Mouse (Mus musculus) heart, postnatal 0 days (tissue): Measurements from ENCODE around the gene Kcnq1. TPM values are rescaled to one million over a fixed set of nuclear protein-coding genes. Genes with fewer than 3 reads are reported as not detected.

Experiments used
- ATAC-seq: fragments of 200-750 bp; cut with Nextera tagmentation; 2 replicates; pipeline ENCODE4 v1.8.0; 2017; ENCODE audit warnings: low read depth, moderate number of reproducible peaks, moderate library complexity; ENCODE audit not compliant: insufficient read depth
- DNase-seq: peaks from one replicate; pipeline ENCODE4 v3.0.0-alpha.2; 2016; ENCODE audit warnings: low spot score
- H3K27ac ChIP-seq: fragments of 300-500 bp; sonication (generic); 2 replicates; pipeline ENCODE4 v1.5.1; 2014; ENCODE audit warnings: low read depth, mild to moderate bottlenecking
- H3K27me3 ChIP-seq: fragments of 300-500 bp; sonication (generic); 2 replicates; pipeline ENCODE4 v1.6.1; 2014; ENCODE audit warnings: low read length, mixed read lengths; ENCODE audit not compliant: control insufficient read depth, insufficient read depth
- H3K36me3 ChIP-seq: fragments of 300-500 bp; sonication (generic); replicated peaks from 2 replicates; pipeline ENCODE4 v1.6.1; 2014; ENCODE audit warnings: low read length, mixed read lengths; ENCODE audit not compliant: control insufficient read depth, insufficient read depth
- H3K4me1 ChIP-seq: fragments of 300-500 bp; sonication (generic); 2 replicates; pipeline ENCODE4 v1.6.1; 2014; ENCODE audit warnings: antibody characterized with exemption; ENCODE audit not compliant: control insufficient read depth, insufficient read depth
- H3K4me2 ChIP-seq: fragments of 300-500 bp; sonication (generic); 2 replicates; pipeline ENCODE4 v1.6.1; 2014; ENCODE audit warnings: low read depth, mild to moderate bottlenecking, low read length, moderate library complexity
- H3K4me3 ChIP-seq: fragments of 300-500 bp; sonication (generic); 2 replicates; pipeline ENCODE4 v1.5.1; 2014; ENCODE audit warnings: low read depth, low read length
- H3K9ac ChIP-seq: fragments of 300-500 bp; sonication (generic); replicated peaks from 2 replicates; pipeline ENCODE4 v1.6.1; 2014; ENCODE audit warnings: low read depth, low read length, mixed read lengths
- H3K9me3 ChIP-seq: fragments of 300-500 bp; sonication (generic); replicated peaks from 2 replicates; pipeline ENCODE4 v1.6.1; 2016; ENCODE audit warnings: low read length; ENCODE audit not compliant: control insufficient read depth
- CTCF ChIP-seq: IDR thresholded peaks from 2 replicates; pipeline ENCODE4 v1.5.1; 2016; ENCODE audit warnings: antibody characterized with exemption, control low read depth, low read depth
- EP300 ChIP-seq: IDR thresholded peaks from 2 replicates; pipeline ENCODE4 v1.6.1; 2016; ENCODE audit warnings: antibody characterized with exemption, low read depth
- WGBS: fragments of 180-500 bp; shearing (Covaris S2); extraction: QIAGEN DNeasy Blood & Tissue Kit; methylation state at CpG from one replicate; pipeline ENCODE4 v1.1.7; 2014; 5-methylcytosine and 5-hydroxymethylcytosine counted together
- polyA plus RNA-seq: library from polyadenylated mRNA; unstranded; fragments of >200 nt; fragmentation: Nextera tagmentation; extraction: Ambion mirVana; gene quantifications from 2 replicates; pipeline ENCODE4 v1.2.1, GENCODE M21; 2015
- total RNA-seq: library from RNA; depleted of rRNA; stranded (reverse); fragments of >200 nt; gene quantifications from 2 replicates; pipeline ENCODE4 v1.2.3, GENCODE M21; 2014; ENCODE audit warnings: low replicate concordance

Kcnq1 gene
- total and polyA plus RNA-seq, 2 experiments from 2014 or later, result 37.2 to 75.9 TPM

- ATAC-seq, result no peak
Measured at GRCm38 (mm10) chr7:143461920-143462319, 355.8 kb downstream of the Kcnq1 start.

GRCm38 (mm10) chr7:143462516-143462915, 356.4 kb downstream of the Kcnq1 start:
- TF ChIP-seq EP300, result no peak
- Histone ChIP-seq H3K36me3 (no peaks in the 10 kb centered on the region), H3K4me3 (no peak overlapping the region), H3K9me3 (no peaks in the 10 kb centered on the region), H3K27me3 (0 out of 2 replicates have a peak, but pooled peaks cover 5% of the 10 kb centered on the region), H3K9ac (no peak overlapping the region), H3K27ac (no peak overlapping the region), H3K4me1 (peaks cover 14% of the 10 kb centered on the region; the same call in 1 of the 2 replicates), H3K4me2 (no peak overlapping the region)
- DNase-seq (no peak), ATAC-seq (no peak)
- 75% methylated on average over 5 of the region's 5 CpGs for WGBS

More at GRCm38 (mm10) chr7:143461920-143462319, 355.8 kb downstream of the Kcnq1 start:
- Histone ChIP-seq H3K27me3 (0 out of 2 replicates have a peak, but pooled peaks cover 5% of the 10 kb centered on the region), H3K9me3 (no peaks in the 10 kb centered on the region), H3K9ac (no peak overlapping the region), H3K4me1 (peaks cover 14% of the 10 kb centered on the region; the same call in 1 of the 2 replicates), H3K27ac (no peak overlapping the region), H3K4me3 (no peak overlapping the region), H3K4me2 (no peak overlapping the region), H3K36me3 (no peaks in the 10 kb centered on the region)
- no peak for TF ChIP-seq CTCF
- no peak for TF ChIP-seq EP300
- no peak for DNase-seq
- whole genome bisulfite sequencing, result 47% methylated on average over 11 of the region's 11 CpGs

GRCm38 (mm10) chr7:143463865-143464415, 357.8 kb downstream of the Kcnq1 start:
- 29% methylated on average over 11 of the region's 11 CpGs for WGBS
- Histone ChIP-seq H3K9ac (no peak overlapping the region), H3K4me1 (peaks cover 14% of the 10 kb centered on the region; the same call in 1 of the 2 replicates), H3K9me3 (no peaks in the 10 kb centered on the region), H3K27ac (no peak overlapping the region), H3K4me3 (no peak overlapping the region), H3K4me2 (0 out of 2 replicates have a peak overlapping the region, but pooled peaks have one; percentile 20), H3K27me3 (no peaks in the 10 kb centered on the region), H3K36me3 (no peaks in the 10 kb centered on the region)
- ATAC-seq (no peak), DNase-seq (peak; percentile 68)
- TF ChIP-seq EP300 (no peak), CTCF (peak; percentile 86)

GRCm38 (mm10) chr7:143464811-143465560, 358.8 kb downstream of the Kcnq1 start:
- DNase-seq (peak; percentile 33), ATAC-seq (no peak)
- Histone ChIP-seq H3K4me2 (peak overlapping the region; percentile 78), H3K9me3 (no peaks in the 10 kb centered on the region), H3K4me1 (peaks cover 10% of the 10 kb centered on the region; the same call in 1 of the 2 replicates), H3K27me3 (no peaks in the 10 kb centered on the region), H3K9ac (0 out of 2 replicates have a peak overlapping the region, but pooled peaks have one; percentile 34), H3K36me3 (no peaks in the 10 kb centered on the region), H3K27ac (no peak overlapping the region), H3K4me3 (peak overlapping the region; percentile 43)
- 16% methylated on average over 54 of the region's 56 CpGs for WGBS
- TF ChIP-seq CTCF, result no peak
- no peak for TF ChIP-seq EP300

GRCm38 (mm10) chr7:143466099-143466677, 360.0 kb downstream of the Kcnq1 start:
- ATAC-seq, result peak; percentile 21; the same call in 1 of the 2 replicates
- 36% methylated on average over 14 of the region's 14 CpGs for WGBS
- Histone ChIP-seq H3K4me2 (no peak overlapping the region), H3K27ac (no peak overlapping the region), H3K36me3 (no peaks in the 10 kb centered on the region), H3K9ac (no peak overlapping the region), H3K27me3 (no peaks in the 10 kb centered on the region), H3K9me3 (no peaks in the 10 kb centered on the region), H3K4me1 (peaks cover 10% of the 10 kb centered on the region; the same call in 1 of the 2 replicates), H3K4me3 (no peak overlapping the region)
- DNase-seq, result peak; percentile 61
- TF ChIP-seq CTCF, result peak; percentile 94
- no peak for TF ChIP-seq EP300
